Mouse (Mus musculus) left cerebral cortex, postnatal 10 days (tissue): Measurements from ENCODE around the gene Nr2c2. TPM values are rescaled to one million over a fixed set of nuclear protein-coding genes. Genes with fewer than 3 reads are reported as not detected.
"Not testable (repeated sequence)": the region's sequence is repeated elsewhere in the genome, so short reads cannot be mapped to it uniquely, and the experiment has no call there.

Experiments used
- DNase-seq, 2 experiments: peaks; one replicate each; pipeline ENCODE4 v3.0.0; 2021 to 2022; ENCODE audit warnings: low spot score in 2 of 2, mixed read lengths in 1 of 2; ENCODE audit errors: extremely low spot score in 1 of 2
- intact Hi-C: fragments of 180-260 bp; cut with DNase I; formaldehyde crosslinking; loops from one replicate; pipeline ENCODE4 v1.15.1; 2025
- total RNA-seq, 2 experiments: library from RNA; stranded (reverse); gene quantifications; 2 replicates each; pipeline ENCODE4 v1.2.3; 2021

The Nr2c2 gene
- total RNA-seq: 10 to 100 TPM; 91.6 to 92.3 TPM

DNA sequence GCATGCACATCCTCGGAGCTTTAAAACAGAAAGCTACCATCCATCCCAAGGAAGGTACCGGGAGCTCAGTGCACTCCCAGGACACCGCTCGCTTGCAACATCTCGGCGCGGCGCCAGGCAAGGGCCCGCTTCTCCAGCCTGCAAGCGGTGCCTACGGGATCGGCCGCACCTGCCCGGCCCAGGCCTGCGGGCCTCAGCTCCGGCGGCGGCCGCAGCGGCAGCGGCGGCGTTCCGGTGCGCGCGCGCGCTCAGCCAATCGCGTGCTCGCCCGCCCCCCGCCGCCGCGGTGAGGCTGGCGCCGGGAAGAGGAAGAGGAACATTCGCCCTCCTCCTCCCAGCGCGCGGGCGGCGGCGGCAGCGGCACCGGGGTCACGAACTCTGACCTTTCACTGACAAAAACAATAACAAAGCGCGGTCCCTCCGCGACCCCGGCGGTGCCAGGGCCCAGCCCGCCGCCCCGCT, at the start of gene Nr2c2:
Nr2c2 (plus strand) TSS at position 261 of the 462 bp plus-strand sequence.
- DNase-seq: peak; percentile 74 to 94
- intact Hi-C loops: loop anchor here (5.0 kb wide), 1 partner anchor 91 kb away; the partner anchor contains the start of gene Mrps25

DNA sequence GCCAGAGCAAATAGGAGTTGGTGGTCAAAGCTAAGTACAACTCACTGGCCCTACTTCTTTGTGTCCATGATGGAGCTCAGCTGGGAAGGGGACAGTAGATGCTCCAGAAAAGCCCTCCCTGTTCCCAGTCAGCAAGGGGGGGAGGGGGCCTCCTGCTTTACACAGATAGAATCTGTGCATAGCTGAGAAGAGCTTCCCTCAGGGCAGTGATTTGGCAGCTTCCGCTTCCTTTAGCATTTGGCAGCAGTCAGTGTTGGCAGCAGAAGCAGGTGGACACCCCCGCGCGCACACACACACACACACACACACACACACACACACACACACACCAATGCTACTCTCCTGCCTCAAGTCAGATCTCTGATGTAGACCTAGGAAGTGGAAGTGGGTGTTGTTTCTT, 49.1 kb upstream of the Nr2c2 start:
- DNase-seq: peak; percentile 38 to 73
- intact Hi-C loops: no loop called here

DNA sequence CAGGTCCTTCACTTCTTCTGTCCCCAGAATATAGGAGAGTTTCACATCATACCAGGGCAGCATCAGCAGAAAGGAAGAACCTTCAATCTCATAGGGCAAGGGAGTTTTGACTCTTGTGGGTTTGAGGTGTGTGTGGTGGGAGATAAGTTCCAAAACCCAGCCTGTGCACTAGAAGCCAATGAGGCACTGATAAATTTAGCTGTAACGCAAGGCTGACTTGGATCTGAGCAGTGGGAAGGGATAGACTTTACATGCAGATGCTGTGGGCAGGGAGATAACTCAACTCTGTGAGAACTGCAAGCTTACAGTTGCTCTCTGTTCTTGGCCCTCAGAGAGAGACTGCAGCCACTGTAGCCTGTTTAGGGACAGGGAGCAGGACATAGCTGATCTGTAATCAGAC, 48.3 kb upstream of the Nr2c2 start:
- intact Hi-C loops: no loop called here
- DNase-seq: no peak

DNA sequence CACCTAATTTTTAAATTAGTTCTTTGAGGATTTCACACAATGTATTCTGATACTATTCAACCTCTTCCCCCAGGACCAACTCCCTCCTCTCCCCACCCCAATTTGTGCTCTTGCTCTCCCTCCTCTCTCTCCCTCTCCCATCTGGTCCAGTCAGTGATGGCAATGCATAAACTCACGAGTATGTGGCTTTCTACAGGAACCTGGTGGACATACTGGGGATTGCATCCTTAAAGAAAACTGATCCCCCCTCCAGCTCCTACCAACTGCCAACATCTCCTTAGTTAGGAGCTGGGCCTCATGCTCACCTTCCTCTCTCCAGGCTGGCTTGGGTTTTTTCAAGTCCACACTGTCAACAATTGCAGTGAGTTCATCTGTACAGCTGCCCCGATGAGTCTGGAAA, 33.4 kb upstream of the Nr2c2 start:
- DNase-seq: no peak
- intact Hi-C loops: no loop called here

DNA sequence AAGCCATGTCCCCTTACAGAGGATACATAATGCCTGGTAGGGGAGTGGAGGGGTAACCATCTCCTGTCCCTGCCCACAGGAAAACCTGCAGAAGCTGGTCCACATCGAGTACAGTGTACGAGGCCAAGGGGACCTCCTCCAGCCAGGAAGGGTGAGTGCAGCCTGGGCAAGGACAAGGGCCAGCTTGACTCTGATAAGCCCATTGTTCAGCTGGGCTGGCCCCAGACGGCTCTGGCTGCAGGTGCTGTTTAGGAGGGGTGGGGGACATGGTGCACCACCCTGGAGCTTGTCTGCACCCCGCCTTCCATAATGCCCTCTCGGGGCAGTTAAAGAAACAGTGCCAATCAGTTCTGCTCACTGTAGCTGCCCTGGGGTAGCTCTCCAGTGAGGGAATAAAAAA, 29.5 kb upstream of the Nr2c2 start:
- no peak for DNase-seq
- intact Hi-C loops: no loop called here

DNA sequence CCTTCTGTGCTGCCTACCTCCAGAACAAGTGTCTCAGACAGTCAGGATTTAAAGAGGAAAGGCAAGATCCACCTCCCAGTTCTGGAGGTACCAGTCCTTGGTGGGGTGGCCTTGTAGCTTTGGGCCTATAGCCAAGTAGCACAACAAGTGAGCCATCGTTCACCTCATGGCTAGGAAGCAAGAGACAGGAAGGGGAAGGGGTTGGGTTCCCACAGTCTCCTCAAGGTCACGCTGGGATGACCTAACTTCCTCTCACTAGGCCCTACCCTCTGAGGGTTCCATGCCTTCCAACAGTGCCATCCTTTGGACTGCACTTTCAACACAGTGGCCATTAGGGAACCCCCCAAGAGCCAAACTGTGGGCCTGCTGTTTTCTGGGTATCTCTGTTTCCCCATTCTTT, 27.7 kb upstream of the Nr2c2 start:
- DNase-seq: no peak
- intact Hi-C loops: no loop called here

DNA sequence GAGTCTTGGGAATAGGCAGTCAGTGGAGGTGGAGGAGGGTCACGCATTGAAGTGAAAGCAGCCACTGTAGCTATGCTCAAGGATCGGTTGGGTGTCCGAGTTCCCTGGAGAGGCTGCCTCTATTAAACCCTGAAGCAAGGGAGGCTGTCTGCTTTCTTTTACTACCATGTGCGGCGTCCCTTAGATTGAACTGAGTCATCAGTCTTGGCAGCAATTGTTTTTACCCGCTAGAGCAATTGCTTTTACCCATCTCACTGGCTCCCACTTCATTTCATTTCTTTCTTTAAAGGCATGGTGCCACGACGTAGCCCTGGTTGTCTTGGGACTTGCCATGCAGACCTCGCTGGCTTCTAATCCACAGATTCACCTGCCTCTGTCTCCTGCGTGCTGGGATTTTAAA, 27.1 kb upstream of the Nr2c2 start:
- intact Hi-C loops: no loop called here
- DNase-seq: no peak

DNA sequence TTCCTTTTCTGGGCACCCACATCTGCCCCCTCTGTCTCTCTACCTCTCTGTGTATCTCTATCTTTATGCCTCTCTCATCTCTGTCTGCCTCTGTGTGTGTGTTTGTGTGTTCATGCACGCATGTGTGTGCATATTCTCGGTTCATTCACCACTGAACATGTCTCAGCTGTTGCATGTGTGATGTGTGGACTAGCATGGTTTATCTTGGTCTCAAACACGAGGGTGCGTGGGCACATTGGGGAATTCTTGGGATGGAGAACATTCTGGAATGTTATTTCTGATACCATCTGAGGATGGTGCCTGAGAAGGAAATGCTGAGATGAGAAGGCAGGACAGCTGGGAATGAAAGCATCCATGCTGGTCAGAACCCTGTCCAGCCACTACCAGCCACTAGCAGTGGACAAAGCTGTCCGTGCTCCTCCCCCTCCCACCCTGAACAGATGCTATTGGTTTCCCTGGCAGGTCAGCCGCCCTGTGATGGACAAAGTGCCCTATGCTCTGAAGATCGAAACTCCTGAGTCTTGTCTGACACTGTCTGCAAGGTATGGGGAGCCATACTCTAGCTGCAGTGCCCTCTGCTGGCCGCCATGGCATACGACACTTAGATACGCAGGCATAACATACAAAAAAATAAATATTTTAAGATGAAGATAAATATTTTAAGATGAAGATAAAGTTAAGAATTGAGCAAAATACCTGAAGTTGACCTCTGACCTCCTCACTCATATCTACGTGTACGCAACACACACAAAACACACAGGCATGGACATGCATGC, 25.3 kb upstream of the Nr2c2 start:
- DNase-seq: peak; percentile 36 to 65

DNA sequence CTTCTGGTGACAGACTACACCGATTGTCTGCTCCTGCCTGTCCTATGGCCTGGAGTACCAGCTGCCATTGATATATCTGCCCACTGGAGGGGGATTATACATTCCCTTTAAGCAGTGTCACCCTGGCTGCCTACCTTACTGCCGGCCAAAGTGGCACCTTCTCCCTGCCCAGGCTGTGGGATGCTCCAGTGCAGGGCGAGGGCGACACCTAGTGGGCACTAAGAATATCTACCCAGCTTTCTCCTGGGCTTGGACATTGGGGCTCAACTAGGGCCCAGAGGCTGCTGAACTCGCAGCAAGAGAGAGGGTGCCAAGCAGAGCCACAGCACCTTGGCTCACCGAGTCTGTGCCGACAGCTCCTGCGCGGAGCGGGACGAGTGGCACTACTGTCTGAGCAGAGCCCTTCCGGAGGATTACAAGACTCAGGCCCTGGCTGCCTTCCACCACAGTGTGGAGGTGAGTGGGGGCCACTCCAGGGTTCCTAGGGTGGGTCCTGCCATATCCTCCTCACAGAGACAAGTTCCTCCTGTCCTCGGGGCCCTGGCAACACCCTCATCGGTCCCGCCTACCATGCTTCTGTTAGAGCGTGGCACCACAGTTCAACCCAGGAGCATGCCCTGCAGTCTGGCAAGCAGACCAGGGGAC, 23.9 kb upstream of the Nr2c2 start:
- intact Hi-C loops: loop anchor here (1.0 to 5.0 kb wide), 2 partner anchors 166 to 290 kb away; no protein-coding TSS in a partner anchor

More for the DNA sequence above, 25.3 kb upstream of the Nr2c2 start:
- intact Hi-C loops: loop anchor here (5.0 kb wide), 1 partner anchor 289 kb away; no protein-coding TSS in a partner anchor

DNA sequence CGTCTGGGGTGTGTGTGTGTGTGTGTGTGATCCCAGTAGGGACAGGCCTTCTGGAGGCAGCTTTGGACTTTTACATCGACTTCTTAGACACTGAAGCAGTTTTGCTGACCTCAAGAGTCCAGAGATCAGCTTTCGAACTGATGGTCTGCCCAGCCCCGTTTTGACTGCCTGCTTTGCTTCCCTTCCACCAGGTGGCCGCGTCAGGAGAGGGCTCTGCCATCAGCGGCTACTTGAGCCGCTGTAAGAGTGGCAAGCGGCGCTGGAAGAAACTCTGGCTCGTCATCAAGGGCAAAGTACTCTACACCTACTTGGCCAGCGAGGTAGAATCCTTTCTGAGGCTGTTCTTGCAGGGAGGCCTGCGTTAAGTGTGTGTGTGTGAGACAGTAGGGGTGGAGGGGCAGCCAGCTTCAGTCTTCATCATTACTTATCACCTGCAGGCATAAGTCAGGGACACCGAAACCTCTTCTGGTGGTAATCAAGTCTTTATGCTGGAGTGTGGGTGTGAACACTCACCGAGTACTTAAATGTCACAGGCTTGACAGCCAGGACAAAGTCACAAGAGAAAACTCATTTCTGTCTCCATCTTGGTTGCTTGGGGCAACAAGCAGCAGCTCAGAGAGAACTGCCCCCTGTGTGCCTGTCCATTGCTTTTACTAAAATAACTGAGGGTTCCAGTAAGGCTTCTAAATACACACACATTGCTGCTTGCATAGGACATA, 19.9 kb upstream of the Nr2c2 start:
- peak in 1 of 2 experiments; percentile 29 for DNase-seq
- intact Hi-C loops: no loop called here

More for the DNA sequence above, 23.9 kb upstream of the Nr2c2 start:
- peak; percentile 64 to 70 for DNase-seq

DNA sequence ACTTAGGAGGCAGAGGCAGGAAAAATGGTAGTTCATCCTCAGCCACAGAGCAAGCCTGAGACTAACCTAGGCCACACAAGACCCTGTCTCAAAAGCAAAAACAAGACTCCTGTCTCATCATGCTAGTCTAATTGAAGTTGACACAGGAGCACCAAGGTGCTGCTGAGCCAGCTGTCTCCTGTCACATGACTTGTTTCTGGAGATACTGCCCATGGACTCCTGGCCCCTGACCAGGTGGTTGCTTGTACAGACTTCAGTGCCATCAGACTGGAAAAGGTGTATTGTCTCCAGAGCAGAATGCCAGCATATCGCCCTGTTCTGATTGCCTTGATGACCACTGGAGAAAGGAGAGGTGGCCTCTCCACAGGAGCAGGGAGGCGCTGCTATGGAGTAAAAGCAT, 10.5 kb upstream of the Nr2c2 start:
- intact Hi-C loops: no loop called here
- DNase-seq: no peak

DNA sequence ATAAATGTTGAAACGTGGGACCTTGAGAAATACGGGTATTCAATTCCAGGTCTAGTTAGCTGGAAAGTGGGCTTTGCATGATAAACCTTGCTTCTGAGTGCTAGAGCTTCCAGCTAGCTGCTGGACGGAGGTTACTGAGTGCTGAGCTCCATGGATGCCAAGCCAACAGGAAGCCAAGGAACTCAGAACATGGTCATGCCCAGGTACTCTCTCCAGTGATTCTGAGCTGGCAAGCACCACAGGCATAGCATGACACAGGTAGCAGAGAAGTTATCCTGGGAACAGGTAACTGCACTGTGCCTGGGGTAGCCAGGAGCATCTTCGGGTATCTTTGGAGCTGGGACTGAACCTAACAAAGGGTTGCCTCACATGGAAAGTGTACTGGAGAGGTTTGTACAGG, 8.4 kb upstream of the Nr2c2 start:
- no peak for DNase-seq
- intact Hi-C loops: no loop called here

DNA sequence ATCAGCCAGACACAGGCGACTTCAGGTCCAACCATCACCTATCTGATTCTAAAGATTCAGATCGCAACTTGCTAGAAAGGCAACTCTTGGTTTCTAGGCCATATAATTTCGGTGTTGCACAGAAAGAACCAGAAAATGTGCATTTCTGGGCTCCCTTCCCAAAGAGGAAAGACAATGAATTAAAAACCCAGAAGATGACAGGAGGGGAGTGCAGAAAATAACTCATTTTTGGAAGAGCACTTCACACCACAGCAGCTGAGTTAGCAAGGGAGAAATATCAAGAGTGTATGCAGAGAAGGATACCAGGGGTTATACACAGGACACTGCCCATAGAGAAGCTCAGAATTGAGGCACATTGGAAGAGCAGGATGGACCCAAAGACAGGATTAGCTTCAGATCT, 6.3 kb upstream of the Nr2c2 start:
- no peak for DNase-seq
- intact Hi-C loops: no loop called here

DNA sequence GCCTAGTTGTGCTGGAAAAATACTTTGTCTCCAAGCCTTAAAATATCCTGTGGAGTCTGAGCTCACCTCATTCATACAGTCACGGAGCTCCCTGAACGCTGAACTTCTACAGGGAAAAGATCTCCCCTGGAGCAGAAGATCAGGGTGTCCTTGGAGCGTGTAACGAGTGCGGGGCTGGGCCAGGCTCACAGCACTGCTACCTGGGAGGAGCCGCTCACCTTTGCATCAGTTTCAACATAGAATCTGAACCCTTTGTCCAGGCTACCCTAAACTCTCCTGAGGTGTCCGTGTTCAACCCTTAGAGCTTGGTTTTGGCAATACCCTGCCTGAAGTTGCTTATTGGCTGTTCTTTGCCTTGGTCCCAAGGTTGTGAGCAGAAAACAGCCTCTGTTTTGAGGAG, 2.0 kb upstream of the Nr2c2 start:
- intact Hi-C loops: not testable (repeated sequence)

DNA sequence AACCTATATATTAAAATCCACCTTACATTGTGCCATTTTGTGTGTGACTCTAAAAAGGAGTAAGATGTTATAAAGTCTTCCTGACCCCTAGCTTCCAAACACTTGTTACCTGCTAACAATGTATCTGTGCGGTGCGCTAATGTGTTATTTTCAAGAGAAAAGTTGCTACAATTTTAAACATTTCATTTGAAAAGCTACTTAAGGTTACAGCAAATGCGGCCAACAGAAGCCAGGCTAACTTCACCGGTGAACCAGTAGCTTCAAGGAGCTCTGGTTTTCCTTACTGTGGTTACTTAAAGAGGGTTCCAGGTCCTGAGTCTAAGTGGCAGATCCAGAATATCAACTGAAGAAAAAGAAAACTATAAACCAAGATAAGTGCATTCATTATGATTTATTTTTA, 1.2 kb upstream of the Nr2c2 start:
- intact Hi-C loops: loop anchor here (5.0 kb wide), 1 partner anchor 92 kb away; the partner anchor contains the start of gene Mrps25
- DNase-seq: no peak

More for the DNA sequence above, 2.0 kb upstream of the Nr2c2 start:
- DNase-seq: not testable (repeated sequence)

DNA sequence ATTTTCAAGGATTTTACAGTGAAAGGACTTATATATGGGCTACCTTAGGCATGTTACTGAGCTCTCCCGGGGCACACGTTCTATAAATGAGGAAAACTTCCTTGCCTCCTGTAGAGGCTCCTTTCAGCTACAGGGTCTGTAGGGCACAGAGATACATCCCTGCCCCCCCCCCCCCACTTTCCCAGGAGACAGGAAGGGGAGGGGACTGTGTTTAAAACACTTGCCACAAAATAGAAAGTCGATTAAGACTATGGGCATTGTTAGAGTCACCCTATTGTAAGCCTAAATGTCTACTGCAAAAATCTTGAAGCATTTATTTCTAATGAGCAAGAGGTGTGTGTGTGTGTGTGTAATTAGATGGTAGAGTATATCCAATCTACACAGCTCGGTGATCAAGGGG, 693 bp upstream of the Nr2c2 start:
- intact Hi-C loops: loop anchor here (5.0 kb wide), 1 partner anchor 92 kb away; the partner anchor contains the start of gene Mrps25

DNA sequence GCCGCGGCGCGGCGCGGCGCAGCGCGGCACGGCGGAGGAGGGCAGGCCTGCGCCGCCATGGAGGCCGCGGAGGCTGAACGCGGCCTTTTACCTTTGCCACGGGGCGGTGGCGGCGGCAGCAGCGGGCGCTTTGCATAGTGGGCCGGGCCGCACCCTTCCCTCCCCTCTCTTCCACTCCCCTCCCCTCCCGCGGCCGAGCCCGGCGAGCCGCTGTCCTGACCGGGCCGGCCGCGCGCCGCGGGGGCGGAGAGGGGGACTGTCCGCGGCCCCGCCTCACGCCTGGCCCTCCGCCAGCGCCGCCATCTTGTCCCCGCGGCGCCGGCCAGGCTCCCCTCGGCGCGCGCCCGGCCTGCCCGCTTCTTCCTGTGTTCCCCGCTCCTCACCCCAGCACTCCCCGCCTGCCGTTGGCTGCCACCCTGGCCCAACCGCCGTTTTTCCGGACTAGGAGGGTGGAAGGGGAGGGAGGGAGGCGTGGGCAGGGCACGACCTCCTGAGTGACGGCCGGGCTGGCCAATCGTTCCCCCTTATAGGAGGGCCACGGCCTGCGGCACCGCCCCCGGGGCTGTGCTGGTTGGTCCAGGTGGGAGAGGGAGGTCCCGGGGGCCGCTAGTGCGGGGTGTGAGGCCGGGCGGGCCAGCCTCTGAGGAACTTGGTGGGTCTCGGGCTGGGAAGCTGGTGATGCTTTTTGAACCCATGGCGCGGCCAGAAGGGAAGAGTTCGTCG, 738 bp downstream of the Nr2c2 start:
- peak; percentile 98 to 99 for DNase-seq
- intact Hi-C loops: loop anchor here (5.0 kb wide), 1 partner anchor 90 kb away; the partner anchor contains the start of gene Mrps25

More for the DNA sequence above, 693 bp upstream of the Nr2c2 start:
- no peak for DNase-seq

DNA sequence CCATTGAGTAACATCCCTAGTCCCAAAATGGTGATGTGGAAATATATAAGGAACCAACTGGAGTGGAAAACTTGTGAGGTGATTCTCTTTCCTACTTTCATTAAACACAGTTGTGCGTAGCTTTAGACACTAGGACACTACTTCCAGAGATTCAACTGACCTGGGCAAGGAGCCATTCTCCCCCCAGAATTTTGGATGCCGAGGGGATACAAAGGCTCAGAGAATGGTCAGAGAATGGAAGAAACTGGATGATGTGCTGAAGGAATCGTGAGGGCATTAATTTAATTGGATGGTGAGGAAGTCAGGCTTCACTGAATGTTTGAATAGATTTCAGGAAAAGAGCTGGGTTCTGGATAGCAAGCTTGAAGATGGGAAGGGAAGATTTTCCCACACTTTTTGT, 1.5 kb downstream of the Nr2c2 start:
- intact Hi-C loops: loop anchor here (5.0 kb wide), 1 partner anchor 90 kb away; the partner anchor contains the start of gene Mrps25
- DNase-seq: no peak
